Mouse (Mus musculus): ENCODE measurements around the gene Phospho2.

DNA sequence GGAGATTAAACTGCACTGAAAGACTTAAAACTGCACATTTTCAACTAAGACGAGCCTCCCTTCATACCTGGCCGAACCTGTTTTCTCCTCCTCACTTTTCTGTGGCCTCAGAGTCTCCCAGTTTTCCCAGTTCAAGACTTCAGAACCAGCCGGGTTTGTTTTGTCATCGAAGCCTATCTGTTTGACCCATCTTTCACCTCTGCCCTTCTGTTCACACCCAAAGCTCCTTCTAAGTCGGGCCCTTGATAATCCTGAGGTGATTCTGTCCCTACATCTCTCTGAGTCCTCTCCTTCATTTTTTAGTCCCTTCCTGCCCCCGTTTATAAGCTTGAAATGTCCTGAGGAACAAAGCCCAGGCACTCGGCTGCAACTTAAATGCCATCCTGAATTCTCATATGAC, 38.6 kb downstream of the Phospho2 start:
- TF ChIP-seq CTCF (IDR thresholded peaks at IDR 0.05; ENCODE audit: borderline replicate concordance, extremely low read depth, insufficient read depth, insufficient read length) = no peak
- TF ChIP-seq POLR2A (IDR thresholded peaks at IDR 0.05; ENCODE audit: borderline replicate concordance, extremely low read depth, insufficient read depth, insufficient read length, poor library complexity, severe bottlenecking) = no peak
